Mouse (Mus musculus) spleen, postnatal 10 days (tissue): ENCODE measurements around the gene Fam19a2.

Experiments
- DNase-seq, 2 experiments: peaks; one replicate each; pipeline ENCODE4 v3.0.0; 2021 to 2022; ENCODE audit warnings: low spot score in 2 of 2

The Fam19a2 gene

DNA sequence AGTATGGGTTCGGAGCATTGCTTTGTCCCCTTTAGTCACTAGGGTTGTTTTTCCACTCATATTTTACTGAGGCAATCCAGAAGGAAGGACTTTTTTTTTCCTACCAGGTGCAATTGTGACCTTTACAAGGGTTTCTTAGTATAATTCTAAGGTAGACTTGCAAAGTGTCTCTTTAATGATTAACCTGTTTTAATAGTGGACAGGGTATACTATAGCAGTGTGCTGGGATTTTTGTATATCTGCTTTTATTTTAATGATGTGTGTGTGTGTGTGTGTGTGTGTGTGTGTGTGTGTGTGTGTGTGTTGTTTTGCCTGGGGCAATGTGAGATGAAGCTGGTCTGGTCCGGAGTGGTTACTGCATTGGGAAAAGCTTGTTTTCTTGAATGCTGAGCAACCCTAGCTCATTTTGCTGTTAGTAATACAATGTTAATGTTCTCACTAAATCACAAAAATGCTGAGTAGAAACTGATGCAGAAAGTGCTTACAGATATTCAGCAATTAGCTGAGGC lies 458.2 kb downstream of the Fam19a2 start:
- DNase-seq: no peak

DNA sequence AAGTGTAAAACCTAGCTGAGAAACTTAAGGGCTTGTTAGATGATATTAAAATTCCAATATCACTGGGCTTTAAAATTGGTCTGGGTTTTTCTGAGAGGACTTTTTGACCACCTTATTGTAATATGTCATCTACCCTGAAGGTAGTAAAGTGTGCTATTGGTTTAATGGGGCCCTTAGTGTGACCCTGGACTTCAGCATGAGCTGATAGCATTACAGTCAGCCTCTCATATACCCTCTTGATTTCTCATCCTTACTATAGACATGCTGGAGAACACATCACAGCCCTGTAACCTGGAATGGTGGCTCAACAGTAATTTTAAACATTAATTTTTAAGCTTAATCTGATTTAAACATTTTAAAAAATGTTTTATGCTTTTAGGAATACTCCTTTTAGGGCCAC lies 459.8 kb downstream of the Fam19a2 start:
- no peak for DNase-seq

DNA sequence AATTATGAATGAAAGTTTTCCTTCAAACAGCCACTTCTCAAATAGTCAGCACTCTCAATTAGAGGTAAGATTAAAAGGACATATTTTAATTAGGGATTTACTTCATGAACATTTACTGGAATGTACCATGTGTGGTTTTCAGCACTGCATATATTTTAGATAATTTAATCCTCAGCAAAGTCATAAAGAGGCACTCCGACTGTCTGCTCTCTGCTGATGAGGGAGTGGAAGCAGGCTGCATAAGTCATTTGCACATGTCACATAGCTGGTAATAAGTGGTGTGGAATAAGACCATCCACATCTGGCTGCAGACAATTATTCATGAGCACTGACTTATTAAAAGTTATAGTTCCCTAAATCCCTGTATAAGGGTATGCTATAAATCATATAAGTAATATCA lies 484.5 kb downstream of the Fam19a2 start:
- DNase-seq: no peak

DNA sequence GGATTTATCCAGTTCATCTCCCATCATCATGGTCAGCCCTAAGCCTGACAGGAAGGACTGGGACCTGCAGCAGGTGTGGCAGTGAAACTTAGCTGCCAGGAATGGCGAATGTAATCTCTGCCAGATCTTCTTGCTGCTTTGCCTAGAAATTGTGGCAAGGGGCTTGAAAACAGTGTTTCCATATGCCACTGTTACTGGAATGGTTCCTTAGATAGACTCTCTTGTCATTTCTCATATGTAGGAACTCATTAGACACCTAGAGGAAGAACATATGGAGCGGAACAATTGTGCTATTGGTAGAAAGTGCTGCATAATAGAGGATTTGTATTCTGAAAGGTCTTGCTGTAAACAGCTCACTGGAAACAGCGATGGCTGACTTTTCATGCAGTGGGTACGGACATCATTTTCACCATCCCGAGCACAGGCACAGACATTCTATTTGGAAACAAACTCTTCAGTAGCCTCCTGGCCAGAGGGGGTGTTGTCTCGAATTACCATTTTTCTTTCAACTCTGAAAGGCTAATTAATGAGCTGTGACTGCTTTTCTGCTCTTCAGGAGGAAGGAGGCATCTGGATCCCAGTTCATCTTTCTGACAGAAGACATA lies 488.0 kb downstream of the Fam19a2 start:
- DNase-seq: no peak

DNA sequence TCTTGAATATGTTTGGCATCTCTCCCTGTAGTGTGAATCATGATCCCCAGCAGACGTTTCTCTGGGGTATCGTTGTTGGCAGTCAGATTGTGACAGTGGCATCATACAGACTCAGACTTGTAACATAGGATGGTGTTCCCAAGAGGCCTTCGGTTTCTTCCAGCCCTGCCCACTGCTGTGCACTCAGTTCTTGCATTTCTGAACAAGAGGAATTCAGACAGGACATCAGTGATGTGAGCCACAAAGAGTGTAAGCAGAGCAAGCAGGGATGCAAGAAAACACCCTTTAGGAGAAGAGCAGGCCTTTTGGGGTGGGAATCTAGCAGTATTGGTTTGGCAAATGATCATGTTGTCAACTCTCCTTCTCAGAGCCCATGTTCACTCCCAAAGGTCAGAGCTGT lies 489.0 kb downstream of the Fam19a2 start:
- DNase-seq: no peak

DNA sequence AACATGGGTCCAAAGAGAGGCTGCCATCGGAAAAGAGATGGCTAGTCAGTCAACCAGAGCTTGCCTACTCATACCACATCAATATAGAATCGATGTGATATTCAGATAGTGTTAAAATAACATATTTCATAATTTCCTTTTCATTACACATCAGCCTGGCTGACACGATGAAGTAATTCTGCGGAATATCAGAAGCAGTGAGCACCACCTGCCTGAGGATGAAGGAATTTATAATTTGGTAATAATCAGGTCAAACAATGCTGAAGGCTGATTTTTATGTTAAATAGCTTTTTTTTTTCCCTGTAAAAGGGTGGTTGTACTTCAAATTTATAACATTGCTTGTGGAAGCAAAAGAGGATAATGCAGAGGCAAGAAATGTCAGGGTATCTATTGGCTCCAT lies 490.2 kb downstream of the Fam19a2 start:
- no peak for DNase-seq

DNA sequence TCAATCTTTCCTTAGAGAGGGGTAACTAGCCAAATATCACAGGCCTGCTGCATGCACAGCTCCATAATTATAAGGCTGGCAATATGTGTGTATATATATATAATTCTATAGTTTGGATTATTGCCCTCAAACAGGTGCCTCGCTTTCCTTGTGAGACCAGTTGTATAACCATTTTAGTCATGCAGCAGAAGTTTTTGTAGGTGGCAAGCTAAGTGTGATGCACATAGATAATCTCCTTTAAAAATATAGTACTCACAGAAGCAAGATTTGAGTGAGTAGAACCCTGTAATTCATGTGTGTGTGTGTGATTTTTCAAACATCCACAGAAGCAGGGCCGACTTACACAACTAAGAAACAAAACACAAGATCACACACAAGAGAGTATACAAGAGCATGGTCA lies 525.6 kb downstream of the Fam19a2 start:
- no peak for DNase-seq
